Mouse (Mus musculus): ENCODE data around the gene Rab17. TPM values are rescaled to one million over a fixed set of nuclear protein-coding genes. Genes with fewer than 3 reads are reported as not detected.

The Rab17 gene
- polyA plus RNA-seq, 1 experiment from 2014 or later: 0.94 TPM

DNA sequence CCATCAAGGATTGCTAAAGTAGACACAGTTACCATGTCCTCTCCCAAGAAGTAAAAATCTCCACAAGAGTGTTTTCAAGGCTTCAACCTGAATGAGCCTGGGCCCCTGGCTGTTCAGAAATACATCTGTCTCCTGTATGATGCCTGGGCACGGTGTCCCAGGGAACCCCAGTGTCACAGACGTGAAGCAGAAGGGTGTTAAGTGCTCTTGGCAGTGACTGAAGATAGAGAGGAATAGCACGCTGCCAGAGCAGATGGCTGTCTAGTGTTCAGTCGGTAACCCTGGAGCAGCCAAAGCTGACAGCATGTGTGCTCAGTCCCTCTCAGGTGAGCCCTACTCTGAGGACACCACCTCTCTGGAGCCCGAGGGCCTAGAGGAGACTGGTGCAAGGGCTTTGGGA is 36.5 kb downstream of the Rab17 start:
- DNase-seq (ENCODE audit: low spot score): no peak

DNA sequence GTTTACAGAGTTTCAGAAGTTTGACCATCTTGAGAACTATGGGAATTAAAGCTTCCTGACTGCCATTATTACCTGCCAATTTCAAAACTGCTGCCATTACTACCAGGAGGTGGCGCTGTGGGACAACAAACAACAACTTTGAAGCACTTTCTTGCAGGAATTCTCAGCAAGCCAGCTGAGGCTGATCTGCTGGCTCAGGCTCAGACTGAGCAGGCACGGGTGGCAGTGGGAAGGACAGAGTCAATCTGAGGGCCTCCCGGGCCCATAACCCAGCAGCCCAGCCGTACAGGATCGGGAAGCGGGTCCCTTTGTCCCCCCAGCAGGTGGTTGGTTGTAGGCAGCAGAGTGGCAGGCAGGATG is 40.9 kb downstream of the Rab17 start:
- peak; percentile 72 for DNase-seq (ENCODE audit: low spot score)

DNA sequence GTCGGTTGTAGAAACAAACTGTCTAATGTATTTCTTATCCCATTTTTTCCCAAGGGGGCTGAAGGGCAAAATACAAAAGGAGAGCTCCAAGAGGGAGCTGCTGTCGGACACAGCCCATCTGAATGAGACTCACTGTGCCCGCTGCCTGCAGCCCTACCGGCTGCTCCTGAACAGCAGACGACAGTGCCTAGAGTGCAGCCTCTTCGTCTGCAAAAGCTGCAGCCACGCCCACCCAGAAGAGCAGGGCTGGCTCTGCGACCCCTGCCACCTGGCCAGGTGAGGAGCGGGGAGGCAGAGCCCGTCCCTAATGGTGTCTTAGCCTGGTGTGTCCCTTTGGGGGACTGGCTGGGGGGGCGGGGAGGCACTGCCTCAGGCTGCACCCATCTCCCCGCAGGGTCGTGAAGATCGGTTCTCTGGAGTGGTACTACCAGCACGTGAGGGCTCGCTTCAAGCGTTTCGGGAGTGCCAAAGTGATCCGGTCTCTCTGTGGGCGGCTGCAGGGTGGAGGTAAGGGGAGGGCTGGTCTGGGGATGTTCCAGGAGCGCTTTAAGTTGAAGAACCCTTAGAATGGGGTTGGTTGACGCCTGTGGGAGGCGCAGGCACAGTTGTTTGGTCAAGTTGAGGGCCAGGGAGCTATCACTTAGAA is 41.4 kb downstream of the Rab17 start:
- no peak for DNase-seq (ENCODE audit: low spot score)

DNA sequence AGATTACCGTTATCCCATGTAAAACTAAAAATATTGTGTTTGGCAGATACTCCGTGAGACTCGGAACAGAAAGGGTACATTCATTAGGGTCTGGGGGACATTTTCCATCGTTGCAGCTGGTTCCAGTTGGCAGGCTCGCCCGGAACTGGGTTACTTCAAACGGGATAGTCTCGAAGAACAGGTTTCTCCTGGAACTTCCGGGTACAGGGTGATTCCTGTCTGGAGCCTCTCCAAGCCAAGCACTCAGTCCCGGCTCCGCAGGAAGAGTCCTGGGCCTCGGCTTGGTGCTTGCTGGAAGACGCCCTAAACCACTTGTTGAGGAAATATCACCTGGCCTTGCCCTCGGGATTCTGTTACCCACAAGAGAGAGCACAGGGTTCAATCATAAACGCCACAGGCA is 42.2 kb downstream of the Rab17 start:
- no peak for DNase-seq (ENCODE audit: low spot score)

DNA sequence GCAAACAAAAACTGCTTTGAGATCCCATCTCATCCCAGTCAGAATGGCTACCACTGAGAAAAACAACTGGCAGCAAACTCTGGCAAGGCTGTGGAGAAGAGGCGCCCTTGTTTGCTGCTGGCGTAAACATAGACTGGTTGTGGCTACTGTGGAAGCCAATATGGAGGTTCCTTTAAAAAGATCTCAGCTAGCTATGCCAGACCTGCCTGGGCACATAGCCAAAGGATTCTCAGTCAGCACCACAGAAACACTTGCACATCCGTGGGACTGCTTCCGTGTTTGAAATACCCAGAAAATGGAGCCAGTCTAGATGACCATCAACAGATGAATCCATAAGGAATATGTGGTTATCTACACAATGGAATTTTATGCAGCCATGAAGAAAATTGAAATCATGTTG is 43.4 kb downstream of the Rab17 start:
- DNase-seq (ENCODE audit: low spot score): no peak

DNA sequence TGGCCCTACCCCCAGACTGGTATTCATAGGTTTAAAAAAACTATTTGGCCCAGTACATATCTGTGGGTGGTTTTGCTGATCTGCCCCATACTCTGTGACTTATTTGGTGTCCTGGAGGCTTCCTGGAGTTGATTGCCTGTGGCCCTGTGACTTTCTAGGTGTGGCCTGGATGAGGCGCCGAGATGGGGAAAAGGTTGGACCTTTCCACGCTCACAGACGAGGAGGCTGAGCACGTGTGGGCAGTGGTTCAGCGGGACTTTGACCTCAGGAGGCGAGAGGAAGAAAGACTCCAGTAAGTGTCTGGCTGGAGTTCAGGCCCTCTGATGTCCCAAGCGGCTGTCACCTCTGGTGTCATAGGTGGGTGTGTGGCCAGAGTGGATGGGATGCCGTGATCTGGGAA is 47.8 kb downstream of the Rab17 start:
- no peak for DNase-seq (ENCODE audit: low spot score)

DNA sequence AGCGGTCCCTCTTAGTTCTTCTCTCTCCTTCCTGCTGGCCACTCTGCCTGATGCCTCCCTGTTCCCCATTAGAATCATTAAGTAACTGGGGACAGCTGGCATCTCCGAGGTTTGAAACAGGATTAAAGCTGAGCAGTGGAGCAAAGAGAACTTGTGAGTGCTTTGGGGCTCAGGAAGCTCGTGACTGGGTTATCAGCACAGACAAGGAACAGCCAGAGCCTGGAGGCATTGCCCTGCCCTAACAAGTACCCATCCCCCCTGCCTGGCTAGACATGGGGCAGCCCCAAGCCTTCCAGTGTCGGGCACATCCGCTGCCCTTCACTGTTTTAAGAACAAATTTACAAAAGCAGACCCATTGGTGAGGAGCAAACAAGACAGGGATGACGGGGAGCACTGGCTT is 52.0 kb downstream of the Rab17 start:
- no peak for DNase-seq (ENCODE audit: low spot score)

DNA sequence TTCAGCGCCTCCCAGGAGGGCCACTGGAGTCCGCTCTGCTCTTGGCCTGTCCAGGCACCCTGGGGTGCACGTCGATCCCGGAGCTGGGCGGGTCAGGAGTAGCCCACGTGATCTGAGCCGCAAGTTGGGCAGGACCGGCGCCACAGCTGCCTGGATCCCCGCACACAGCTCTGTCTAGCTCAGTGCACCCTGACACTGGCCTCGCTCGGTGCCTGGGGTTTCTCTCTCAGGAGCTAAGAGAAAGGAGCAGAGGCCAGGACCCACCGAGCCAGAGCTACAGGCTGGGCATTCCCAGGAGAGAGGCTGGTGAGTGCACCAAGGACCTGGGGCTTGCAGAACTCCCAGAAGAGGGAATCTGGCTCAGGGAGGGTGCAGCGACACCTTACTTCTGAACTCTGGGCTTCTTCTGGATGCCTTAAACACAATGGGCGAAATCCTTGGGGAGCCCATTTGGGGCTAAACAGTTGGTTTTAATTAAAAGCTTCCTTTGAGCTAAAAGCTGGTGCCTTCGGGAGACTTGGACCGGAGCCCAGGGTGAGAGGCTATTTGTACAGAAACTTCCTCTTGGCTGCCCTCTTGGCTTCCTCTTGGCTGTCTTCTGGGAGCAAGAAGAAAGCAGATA is 54.4 kb downstream of the Rab17 start, which contains the start of gene Mlph:
TSS of gene Mlph (plus strand) at position 138 of the 622 bp plus-strand sequence.
- DNase-seq (ENCODE audit: low spot score): no peak

DNA sequence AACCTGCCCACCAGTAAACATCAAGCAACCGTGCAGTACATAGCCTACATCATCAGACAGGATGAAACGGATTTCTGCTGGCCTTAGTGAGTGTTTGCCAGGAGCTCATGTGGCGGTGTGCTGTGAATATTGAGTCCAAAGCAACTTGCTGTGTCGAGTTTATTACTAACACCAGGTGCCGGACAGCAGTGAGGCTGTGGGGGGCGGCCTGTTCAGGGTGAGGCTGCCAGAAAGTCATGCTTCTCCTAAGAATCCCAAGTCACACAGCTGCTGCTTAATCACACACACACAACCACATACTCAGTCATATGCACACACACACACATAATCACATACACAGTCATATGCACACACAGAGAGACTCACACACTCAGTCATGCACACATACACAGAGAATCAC is 56.2 kb downstream of the Rab17 start:
- DNase-seq (ENCODE audit: low spot score): no peak

DNA sequence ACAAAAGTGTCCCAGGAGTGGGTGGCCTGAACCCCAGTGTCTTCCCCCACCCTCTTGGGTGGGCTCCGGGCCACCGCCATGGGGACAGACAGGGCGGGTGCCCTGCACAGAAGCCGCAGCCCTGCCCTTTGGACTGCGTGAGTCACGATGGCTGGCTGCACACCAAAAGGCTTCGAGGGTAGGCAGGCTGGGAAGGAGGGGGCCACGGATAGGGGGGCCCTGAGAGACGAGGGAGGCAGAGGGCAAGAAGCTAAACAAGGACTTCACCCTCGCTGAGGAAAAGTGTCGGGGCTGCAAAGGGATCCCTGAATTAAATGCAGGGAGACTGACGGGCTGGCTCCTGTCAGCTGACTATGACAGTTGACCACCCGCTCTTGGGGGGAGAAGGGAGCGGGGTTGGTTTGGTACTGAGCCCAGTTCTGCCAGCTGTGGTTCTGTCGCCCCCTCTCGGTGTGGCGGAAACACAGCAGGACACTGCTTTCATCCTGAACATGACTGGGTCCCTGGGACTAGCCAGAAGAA is 59.8 kb downstream of the Rab17 start:
- DNase-seq (ENCODE audit: low spot score): no peak

DNA sequence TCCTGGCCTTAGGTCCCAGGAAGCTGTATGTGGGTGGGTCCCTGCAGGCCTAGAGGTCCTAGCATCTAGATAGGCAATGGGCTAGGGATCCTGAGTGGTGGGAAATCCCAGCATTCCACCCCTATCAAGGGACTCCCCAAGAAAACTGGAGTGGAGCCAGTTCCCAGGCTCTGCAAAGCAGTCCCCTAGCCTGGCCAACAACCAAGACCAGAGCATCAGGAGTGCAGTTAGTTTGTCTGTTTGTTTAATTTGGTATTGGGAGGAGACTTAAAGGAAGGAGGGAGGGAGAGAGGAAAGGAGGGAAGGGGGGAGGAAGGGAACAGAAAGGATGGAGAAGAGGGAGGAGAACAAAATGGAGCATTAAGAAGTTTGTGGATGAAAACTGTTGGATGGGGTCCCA is 60.3 kb downstream of the Rab17 start:
- no peak for DNase-seq (ENCODE audit: low spot score)

Other genes starting within 250 kb of the Rab17 start
- 5.6 and 5.8 TPM in 2 replicates for gene Col6a3, start 125.7 kb downstream of the Rab17 start, polyA plus RNA-seq (2015; fragmentation: Nextera tagmentation; extraction: Ambion mirVana)
- gene Mlph, start 54.6 kb downstream of the Rab17 start, polyA plus RNA-seq (2015; fragmentation: Nextera tagmentation; extraction: Ambion mirVana): 0.45 and 0.55 TPM in 2 replicates
- gene Prlh, start 16.6 kb downstream of the Rab17 start, polyA plus RNA-seq (2015; fragmentation: Nextera tagmentation; extraction: Ambion mirVana): not detected in 2 replicates
- 59.8 and 61.1 TPM in 2 replicates for gene Lrrfip1, start 29.1 kb upstream of the Rab17 start, polyA plus RNA-seq (2015; fragmentation: Nextera tagmentation; extraction: Ambion mirVana)
- 1.4 and 2.1 TPM in 2 replicates for gene Rbm44, start 175.4 kb upstream of the Rab17 start, polyA plus RNA-seq (2015; fragmentation: Nextera tagmentation; extraction: Ambion mirVana)
- 156 and 158 TPM in 2 replicates for gene Ramp1, start 210.2 kb upstream of the Rab17 start, polyA plus RNA-seq (2015; fragmentation: Nextera tagmentation; extraction: Ambion mirVana)

Measured in thymus, postnatal 0 days (tissue).